Mouse (Mus musculus) liver, adult 2 months (tissue): Measurements from ENCODE around the gene Copa.

Experiments
- CTCF ChIP-seq: fragments of 200-500 bp; IDR thresholded peaks from 2 replicates; pipeline ENCODE4 v1.5.1; 2011; ENCODE audit warnings: low read depth, low read length, control low read depth
- POLR2A ChIP-seq: fragments of 200-500 bp; IDR thresholded peaks from 2 replicates; pipeline ENCODE4 v1.6.1; 2011; ENCODE audit warnings: low read length, control low read depth; ENCODE audit not compliant: insufficient read depth; ENCODE audit errors: extremely low read depth

DNA sequence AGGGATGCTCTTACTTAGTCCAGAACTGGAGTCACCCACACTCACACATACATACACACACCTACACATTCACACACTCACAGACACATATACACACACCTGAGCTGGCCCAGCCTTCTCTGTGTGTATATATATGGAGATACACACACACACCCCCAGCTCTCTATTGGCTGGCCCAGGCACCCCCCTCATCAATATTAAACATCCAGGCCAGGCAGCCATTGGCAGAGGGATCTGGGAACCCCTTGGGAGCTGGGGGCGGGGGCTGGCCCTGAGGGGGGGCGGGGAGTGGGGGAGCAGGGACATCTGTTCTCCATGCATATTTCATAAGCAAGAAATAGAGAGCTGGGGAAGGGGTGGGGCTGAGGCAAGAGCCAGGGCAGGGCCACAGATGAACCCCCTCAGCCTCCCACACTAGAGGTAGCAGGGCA lies 24.8 kb upstream of the Copa start, which contains the start of gene Nhlh1:
- TF ChIP-seq CTCF (no peak), POLR2A (no peak)
